Mouse (Mus musculus) ovary, postnatal 14 days (tissue): Measurements from ENCODE around the gene Vmn1r55.
"Not testable (repeated sequence)": the region's sequence is repeated elsewhere in the genome, so short reads cannot be mapped to it uniquely, and the experiment has no call there.

Source experiments
- DNase-seq: peaks from one replicate; pipeline ENCODE4 v3.0.0; 2022; ENCODE audit warnings: low spot score

Gene Vmn1r55

DNA sequence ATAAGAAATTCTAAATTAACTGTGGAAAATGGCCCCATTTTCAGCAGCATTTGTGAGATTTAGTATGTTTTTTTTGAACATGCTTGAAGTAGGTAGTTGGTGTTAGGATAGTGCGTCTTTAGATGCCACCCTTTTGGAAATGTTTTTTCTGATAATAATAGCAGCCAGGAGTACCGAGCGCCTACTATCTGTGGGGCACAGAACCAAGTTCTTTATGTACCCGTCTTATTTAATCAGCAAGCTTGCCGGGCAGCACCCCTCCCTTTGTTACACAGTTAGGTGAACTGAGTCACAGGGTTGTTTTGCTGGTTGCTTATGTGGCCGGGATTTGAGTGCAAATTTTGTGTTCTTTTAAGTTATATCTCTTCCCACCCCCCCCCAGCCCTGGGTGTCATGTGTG is 68.2 kb downstream of the Vmn1r55 start:
- DNase-seq, result no peak

DNA sequence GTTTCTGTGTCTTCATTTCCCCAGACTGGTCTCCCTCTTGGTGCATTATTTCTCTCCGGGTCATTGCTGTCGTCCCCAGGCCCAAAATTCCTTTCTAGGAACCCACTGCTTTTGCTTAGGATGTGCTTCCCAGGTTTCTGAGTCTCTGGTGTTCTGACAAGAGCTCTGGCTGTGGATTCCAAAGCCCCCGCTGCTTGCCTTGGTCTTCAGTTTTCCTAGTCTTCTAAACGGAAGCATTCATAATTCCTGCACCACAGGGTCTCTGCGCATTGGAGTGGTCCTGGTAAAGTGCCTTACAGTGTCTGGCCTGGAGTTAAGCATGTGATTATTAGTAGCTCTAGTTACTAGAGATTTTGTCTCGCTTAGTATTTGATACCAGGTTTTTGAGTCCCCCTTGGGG is 68.7 kb downstream of the Vmn1r55 start:
- no peak for DNase-seq

GRCm38 (mm10) chr7:5080010-5080751 is 69.3 kb downstream of the Vmn1r55 start, which contains the start of gene Epn1:
Gene Epn1, plus strand, starts transcription at chr7:5080235.
- DNase-seq, result peak; percentile 93

GRCm38 (mm10) chr7:5079365-5080009 is 70.0 kb downstream of the Vmn1r55 start:
- not testable (repeated sequence) for DNase-seq
